Mouse (Mus musculus): ENCODE results near the gene Bmpr1b. TPM values are rescaled to one million over a fixed set of nuclear protein-coding genes. Genes with fewer than 3 reads are reported as not detected.

The Bmpr1b gene
- polyA plus RNA-seq, 1 experiment from 2014 or later = 18.1 TPM

DNA sequence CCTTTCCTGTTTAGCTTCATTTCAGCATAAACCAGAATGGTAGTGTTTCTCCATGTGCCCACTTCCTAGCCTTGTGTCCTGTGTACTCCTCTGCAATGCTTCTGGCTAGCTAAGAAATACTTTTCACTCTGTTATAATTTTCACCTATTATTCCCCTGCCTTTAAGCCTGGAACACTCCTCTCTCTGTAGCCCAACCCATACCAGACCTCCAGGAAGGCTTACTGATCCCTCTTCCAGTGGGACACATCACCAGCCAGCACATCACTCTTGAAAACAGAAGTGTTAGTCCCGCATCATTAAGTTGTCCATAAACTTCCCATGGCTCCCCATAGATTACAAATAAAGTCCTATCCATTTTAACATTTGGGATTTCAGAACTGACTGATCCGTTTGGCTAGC, 375.5 kb downstream of the Bmpr1b start:
- 79% methylated on average over 2 of the region's 2 CpGs for WGBS
- ATAC-seq (ENCODE audit: insufficient number of reproducible peaks, insufficient read depth, low FRiP score, low TSS enrichment, low read depth) = no peak
- no peak overlapping the region for H3K4me3 ChIP-seq (replicated peaks)

DNA sequence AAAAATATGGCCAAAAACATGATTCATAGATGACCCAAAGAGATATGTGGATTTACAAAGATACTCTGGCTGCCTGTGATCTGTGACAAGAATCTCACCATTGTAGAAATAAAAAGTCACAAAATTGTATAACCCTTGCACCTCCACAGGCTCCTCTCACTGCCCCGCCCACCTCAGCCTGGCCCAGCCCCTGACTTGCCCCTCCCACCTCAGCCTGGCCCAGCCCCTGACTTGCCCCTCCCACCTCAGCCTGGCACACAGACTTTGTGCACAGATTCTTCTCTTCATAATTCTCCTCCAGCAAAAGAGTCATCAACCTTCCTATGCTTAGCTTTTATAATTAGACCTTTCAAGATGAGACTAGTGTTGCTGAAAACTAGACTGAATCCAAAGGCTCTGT, 377.1 kb downstream of the Bmpr1b start:
- ATAC-seq (ENCODE audit: insufficient number of reproducible peaks, insufficient read depth, low FRiP score, low TSS enrichment, low read depth) = no peak
- Histone ChIP-seq H3K9ac (replicated peaks) (no peak overlapping the region), H3K4me1 (replicated peaks) (peaks cover 5% of the 10 kb centered on the region; the same call in 1 of the 2 replicates), H3K4me2 (no peak overlapping the region), H3K9me3 (no peaks in the 10 kb centered on the region), H3K27ac (no peak overlapping the region), H3K36me3 (peaks cover 16% of the 10 kb centered on the region; the same call in 1 of the 2 replicates), H3K4me3 (replicated peaks) (no peak overlapping the region), H3K27me3 (no peaks in the 10 kb centered on the region)
- WGBS = 69% methylated on average over 1 of the region's 1 CpGs

More for the DNA sequence above, 375.5 kb downstream of the Bmpr1b start:
- Histone ChIP-seq H3K4me2 (no peak overlapping the region), H3K36me3 (peaks cover 20% of the 10 kb centered on the region; the same call in 1 of the 2 replicates), H3K27me3 (no peaks in the 10 kb centered on the region), H3K4me1 (replicated peaks) (peaks cover 5% of the 10 kb centered on the region; the same call in 1 of the 2 replicates), H3K9ac (replicated peaks) (no peak overlapping the region), H3K9me3 (no peaks in the 10 kb centered on the region), H3K27ac (no peak overlapping the region)

DNA sequence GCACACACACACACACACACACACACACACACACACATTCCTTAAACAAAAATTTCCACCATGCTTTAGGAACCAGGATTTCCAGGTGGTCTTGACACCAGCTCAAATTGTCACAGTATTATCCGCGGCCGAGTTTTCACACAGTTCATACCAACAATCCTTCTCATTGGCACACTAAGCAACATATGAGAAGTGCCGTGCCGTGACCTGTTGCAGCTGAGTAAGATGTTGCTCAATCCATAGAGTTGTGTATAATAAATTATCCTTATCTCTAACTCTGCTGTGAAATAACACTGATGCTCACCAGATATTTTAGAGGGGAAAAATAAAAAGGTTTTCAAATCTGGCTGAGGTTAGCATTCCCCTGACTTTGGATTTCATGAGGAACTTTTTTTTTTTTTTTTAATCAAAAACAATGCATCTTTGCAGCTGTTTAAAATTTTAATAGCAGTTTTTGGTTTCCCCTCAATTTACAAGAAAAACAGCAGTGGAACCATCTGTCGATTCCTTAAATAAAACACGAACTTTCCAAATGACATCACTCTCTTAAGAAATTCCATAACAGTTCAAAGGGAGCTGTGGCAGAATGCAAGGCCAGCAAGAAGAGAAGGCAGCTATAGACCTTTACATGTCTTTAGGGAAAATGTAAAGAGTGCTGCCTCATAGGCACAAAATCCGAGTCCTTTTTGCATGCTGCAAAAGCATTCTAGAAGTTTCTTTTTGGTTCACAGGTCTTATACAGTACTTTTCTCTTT, 378.0 kb downstream of the Bmpr1b start:
- no peak overlapping the region for H3K9ac ChIP-seq (replicated peaks)
- 0 out of 2 replicates have a peak, but pooled peaks have one; percentile 68 for ATAC-seq (ENCODE audit: insufficient number of reproducible peaks, insufficient read depth, low FRiP score, low TSS enrichment, low read depth)
- H3K4me3 ChIP-seq (replicated peaks) = no peak overlapping the region
- no peaks in the 10 kb centered on the region for H3K27me3 ChIP-seq
- H3K9me3 ChIP-seq = no peaks in the 10 kb centered on the region
- no peak overlapping the region for H3K4me2 ChIP-seq
- H3K27ac ChIP-seq = 0 out of 2 replicates have a peak overlapping the region, but pooled peaks have one; percentile 45
- peaks cover 5% of the 10 kb centered on the region; the same call in 1 of the 2 replicates for H3K4me1 ChIP-seq (replicated peaks)
- peaks cover 16% of the 10 kb centered on the region; the same call in 1 of the 2 replicates for H3K36me3 ChIP-seq
- 61% methylated on average over 8 of the region's 8 CpGs for WGBS

Other genes starting within 250 kb of the Bmpr1b start
- gene Pdlim5, start 226.3 kb upstream of the Bmpr1b start, polyA plus RNA-seq (2016; fragmentation: Nextera tagmentation; extraction: Ambion mirVana) = 12.1 and 14.2 TPM in 2 replicates

Measured in limb, embryonic 12.5 days (tissue).